Mouse (Mus musculus) ovary, postnatal 14 days (tissue): ENCODE measurements around the gene Sacm1l.

Source experiments
- DNase-seq: peaks from one replicate; pipeline ENCODE4 v3.0.0; 2022; ENCODE audit warnings: low spot score

Gene Sacm1l

GRCm38 (mm10) chr9:123509638-123510604 lies 19.6 kb upstream of the Sacm1l start:
- DNase-seq, result no peak

DNA sequence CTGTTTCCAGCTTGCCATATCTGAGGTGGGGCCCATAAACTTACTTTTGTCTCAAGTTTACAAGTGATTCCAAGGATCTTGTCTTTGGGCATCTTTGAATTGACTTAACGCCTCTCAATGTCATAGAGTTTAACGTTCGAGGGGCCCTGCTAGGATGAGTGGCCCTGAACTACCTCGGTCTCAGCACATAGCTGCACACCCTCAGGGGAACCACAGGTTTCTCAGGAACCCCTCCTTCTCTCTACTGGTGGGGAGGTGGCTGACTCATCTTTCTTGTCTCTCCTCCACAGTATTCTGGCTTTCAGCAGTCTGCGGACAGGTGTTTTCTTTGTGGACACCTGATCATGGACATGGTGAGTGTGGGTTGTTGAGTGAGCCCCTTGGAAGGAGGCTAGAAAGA lies 18.6 kb upstream of the Sacm1l start:
- no peak for DNase-seq

DNA sequence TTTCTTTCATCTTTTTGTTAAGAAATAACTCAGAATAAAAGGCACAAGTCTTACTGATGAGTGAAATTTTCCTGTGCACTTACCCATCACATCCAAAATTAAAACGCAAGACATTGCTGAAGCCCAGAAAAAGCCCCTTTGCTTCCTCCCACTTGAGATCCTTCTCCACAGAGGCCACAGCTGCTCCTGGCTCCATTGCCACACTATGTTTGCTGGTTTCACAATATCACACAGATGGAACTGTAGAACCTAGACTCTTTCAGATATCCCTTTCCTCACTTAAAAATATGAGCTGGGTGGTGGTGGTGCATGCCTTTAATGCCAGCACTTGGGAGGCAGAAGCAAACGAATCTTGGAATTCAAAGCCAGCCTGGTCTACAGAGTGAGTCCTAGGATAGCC lies 17.1 kb upstream of the Sacm1l start:
- DNase-seq, result no peak

- no peak for DNase-seq
These were observed 14.5 kb upstream of the Sacm1l start for GRCm38 (mm10) chr9:123515087-123515486.

- DNase-seq, result no peak
These were observed 12.7 kb upstream of the Sacm1l start for GRCm38 (mm10) chr9:123516641-123517385.

- DNase-seq, result no peak
These were observed 10.3 kb upstream of the Sacm1l start for GRCm38 (mm10) chr9:123518969-123519894.

DNA sequence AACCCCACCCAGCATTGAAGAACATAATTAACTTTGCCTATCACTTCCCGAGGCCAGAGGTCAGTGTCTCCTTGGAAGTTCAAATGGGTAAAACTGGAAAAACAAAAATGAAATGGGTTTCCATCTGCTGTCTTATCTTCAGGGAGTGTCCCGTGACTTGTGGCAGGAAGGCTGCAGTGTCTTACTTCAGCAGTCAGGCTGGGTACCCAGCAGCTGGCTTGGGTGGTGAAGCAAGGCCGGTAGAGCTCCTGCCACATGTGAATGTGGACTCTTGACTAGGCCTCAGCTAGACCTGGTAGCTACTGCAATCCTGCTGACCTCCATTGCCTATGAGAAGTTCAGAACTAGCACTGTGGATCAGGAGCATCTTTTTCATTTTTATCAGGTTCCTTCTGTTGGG lies 8.8 kb upstream of the Sacm1l start:
- DNase-seq, result no peak

GRCm38 (mm10) chr9:123523676-123524075 lies 5.9 kb upstream of the Sacm1l start:
- DNase-seq, result peak; percentile 26

DNA sequence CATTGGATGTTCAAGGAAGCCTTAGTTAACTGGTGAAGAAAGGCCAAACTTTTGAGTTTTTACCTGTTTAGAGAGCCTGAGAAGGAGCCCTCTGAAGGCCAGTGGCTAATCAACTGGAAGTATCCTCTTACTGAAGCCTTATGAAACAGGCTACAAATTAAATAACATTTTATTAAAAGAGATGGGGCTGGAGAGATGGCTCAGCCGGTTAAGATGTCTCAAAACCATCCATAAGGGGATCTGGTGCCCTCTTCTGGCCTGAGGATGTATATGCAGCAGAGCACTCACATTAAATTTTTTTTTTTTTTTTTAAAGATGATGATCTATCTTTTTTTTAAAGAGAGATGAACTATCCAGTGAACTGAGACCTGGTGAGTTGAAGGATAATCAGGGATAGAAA lies 4.5 kb upstream of the Sacm1l start:
- DNase-seq, result peak; percentile 34

- DNase-seq, result no peak
These were observed 3.1 kb upstream of the Sacm1l start for GRCm38 (mm10) chr9:123526502-123526901.

DNA sequence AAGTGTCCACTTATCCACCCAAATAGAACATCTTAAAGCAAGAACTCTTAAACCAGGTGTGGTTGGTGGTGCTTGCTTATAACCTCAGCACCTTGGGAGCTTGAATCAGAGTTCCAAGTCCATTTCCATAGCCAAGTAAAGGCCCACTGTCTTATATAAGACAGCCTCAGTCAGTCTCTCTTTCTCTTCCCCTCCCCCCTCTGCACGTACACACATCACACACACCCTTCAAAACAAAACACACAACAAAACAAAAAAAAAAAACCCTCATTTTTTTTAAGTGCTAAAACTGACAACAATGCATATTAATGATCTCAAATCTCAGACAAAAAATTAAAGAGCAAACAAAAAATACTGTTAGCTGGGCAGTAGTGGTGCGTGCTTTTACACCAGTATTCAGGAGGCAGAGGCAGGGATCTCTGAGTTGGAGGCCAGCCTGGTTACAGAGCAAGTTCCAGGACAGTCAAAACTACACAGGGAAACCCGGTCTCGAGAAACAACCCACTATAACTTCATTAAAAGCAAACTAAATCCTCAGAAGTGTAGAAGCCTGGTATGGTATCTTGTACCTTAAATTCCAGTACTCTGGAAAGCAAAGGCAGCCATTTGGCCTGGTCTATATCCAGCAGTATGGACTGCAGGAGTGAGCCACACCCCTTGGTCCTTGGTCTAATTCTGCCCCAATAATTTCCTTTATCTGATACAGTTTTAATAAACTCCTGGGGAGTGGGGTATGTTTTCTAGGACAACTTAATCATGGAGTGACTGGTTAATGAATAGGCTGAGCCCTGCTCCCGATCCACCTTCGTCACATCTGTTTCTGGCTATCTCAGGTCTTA lies 1.3 kb upstream of the Sacm1l start:
- DNase-seq, result no peak

DNA sequence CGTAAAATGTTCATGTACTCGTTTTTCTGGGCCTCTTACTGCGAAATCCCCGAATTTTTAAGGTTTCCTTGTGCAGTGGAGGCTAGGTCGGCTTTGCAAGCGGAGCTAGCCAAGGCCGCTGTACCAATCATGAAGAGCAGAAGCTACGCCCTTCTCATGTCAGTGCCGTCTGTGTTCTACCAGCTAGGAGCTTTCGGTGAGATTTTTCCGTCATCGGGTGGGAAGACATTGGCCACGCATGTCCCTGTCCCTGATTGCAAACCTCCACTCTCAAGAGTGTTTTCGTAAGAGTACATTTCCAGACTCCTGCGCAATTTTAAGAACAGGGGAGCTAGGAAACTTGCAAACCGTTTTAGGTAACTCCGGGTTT lies 648 bp upstream of the Sacm1l start:
- DNase-seq, result peak; percentile 22

GRCm38 (mm10) chr9:123530158-123530475 lies 558 bp downstream of the Sacm1l start:
- DNase-seq, result no peak

DNA sequence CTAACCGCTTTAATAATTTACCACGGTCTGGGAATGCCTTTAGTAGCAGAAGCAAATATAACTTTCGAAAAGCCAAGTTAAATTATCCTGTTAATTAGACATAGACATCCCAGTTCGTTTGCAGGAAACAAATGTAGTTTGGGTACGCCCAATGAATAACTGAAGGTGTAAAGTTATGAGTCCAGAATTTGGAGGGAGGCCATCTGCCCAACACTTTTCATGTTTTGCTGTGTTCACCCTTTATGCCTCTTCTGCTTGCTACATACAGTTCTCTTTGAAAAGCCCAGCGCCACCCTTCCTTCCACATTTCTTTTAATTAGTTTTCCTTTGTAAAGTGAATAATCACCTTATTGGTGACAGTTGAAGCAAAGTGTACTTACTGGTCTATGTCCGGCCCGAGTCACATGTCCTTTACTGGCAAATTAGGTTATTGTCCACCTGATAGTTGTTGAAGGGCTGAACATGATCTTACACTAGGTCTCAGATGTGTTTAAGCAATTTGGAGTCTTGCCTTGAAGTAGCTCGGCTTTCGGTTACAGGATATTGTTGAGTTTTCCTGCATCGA lies 1.1 kb downstream of the Sacm1l start:
- no peak for DNase-seq

DNA sequence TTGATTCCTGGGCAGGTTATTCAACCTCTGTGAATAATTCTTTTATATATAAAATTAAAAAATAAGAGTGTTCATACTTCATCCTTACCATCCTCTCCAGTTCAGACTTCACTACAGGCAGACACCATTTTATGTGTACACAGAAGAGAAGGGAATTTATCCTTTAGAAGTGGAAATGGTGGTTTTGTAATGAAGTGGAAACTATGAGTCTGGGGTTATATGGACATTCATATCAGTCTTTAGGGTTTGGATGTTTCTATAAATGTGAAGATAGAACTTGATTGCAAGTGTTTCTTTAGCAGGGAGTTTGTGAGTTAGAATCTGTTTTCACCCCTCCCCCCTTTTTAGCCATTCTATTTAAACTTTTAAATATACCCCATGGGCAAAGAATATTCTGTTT lies 1.7 kb downstream of the Sacm1l start:
- no peak for DNase-seq

DNA sequence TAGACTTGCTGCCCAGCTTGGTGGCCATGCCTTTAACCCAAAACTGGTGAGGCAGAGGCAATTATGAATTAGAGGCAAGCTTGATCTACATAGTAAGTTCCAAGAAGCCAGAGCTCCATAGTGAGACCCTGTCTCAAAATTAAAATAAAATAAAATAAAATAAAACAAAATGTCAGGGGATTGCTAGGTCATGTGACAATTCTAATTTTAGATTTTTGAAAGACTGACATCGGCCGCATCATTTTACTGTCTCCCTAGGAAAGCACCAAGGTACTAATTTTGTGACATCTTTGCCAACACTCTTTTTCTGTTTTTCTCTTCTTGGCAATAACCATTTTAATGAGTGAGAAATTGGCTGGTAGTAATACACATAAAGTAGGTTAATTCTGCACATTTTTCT lies 7.1 kb downstream of the Sacm1l start:
- no peak for DNase-seq

GRCm38 (mm10) chr9:123538189-123538588 lies 8.6 kb downstream of the Sacm1l start:
- DNase-seq, result no peak

DNA sequence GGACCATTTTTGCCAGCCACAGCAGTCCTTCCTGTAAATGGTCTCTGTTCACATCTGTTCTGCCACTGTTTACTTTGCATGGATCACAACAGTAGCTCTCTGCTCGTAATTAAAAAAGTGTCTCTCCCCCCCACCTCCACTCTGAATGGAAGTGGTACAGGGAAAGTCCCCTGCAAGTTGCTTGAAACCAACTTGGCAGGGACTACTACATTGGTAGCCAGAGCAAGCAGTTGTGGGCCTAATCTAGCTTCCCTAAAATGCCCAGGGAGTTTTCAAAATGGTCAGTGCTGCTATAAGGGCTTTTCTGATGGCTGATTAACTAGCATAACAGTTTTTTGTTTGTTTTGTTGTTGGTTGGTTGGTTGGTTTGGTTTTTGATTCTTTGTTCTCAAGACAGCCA lies 9.5 kb downstream of the Sacm1l start:
- no peak for DNase-seq

DNA sequence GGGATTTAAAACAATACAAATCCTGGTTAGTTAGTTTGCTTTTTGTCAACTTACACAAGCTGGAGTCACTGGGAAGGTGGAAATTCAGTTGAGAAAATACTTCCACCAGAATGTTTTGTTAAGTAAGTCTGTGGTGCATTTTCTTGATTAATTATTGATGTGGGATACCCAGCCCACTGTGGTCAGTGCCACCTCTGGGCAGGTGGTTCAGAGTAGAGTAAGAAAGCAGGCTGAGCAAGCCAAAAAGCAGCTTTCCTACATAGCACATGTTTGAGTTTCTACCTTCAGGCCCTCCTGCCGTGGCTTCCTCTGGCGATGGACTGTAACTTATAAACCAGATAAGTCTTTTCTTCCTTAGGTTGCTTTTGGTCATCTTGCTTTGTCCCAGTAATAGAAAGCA lies 10.3 kb downstream of the Sacm1l start:
- no peak for DNase-seq

DNA sequence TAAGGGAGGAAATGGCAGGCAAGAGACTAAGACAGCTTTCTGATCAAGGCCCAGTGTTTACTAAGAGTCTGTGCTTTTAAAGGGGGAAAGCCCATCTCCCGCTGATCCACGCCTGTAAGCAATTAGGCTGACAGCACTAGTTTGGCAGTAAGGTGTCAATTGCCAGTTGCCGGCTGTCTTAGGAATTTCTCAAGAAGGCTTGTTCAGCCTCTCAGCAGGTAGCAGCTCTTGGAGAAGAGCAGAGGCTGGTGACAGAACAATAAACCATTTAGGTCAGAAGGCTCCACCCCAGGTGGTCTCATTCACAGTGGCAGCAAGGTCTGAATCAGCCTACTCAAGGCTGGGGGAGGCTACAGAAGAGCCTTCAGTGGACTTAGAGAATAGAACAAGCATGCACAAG lies 25.0 kb downstream of the Sacm1l start:
- DNase-seq, result no peak
